Comparison of ENCODE assay signal across 41 mouse cellular contexts in genomic region chr3:129893143-129893542, GRCm38 (mm10). TPM values are rescaled to one million over a fixed set of nuclear protein-coding genes. Genes with fewer than 3 reads are reported as not detected.
"Had no signal": no experiment of that assay in that cellular context is flagged by ENCODE, and none has a peak within 500 bp of the region (broad histone marks: within the 10 kb centered on the region; RNA-seq: fewer than 3 reads in every experiment).

No protein-coding gene starts in this region.

- H3K4me1 ChIP-seq: limb, embryonic 12.5 days; limb, embryonic 13.5 days; limb, embryonic 15.5 days; lung, embryonic 15.5 days; midbrain, embryonic 10.5 days; midbrain, embryonic 12.5 days; midbrain, embryonic 13.5 days; midbrain, embryonic 15.5 days; neural tube, embryonic 12.5 days had no signal

- H3K27ac ChIP-seq: limb, embryonic 10.5 days; limb, embryonic 12.5 days; limb, embryonic 13.5 days; limb, embryonic 15.5 days; liver, embryonic 12.5 days; liver, embryonic 13.5 days; liver, embryonic 14.5 days; liver, embryonic 15.5 days; lung, embryonic 15.5 days; macrophage; midbrain, embryonic 10.5 days; midbrain, embryonic 12.5 days; midbrain, embryonic 13.5 days; midbrain, embryonic 15.5 days; neural tube, embryonic 12.5 days had no signal

- H3K27me3 ChIP-seq: limb, embryonic 12.5 days; limb, embryonic 13.5 days; limb, embryonic 15.5 days; liver, embryonic 12.5 days; liver, embryonic 13.5 days; liver, embryonic 15.5 days; lung, embryonic 15.5 days; megakaryocyte, embryonic 14.5 days; midbrain, embryonic 12.5 days; midbrain, embryonic 13.5 days; midbrain, embryonic 15.5 days; neural tube, embryonic 12.5 days had no signal

- H3K36me3 ChIP-seq: midbrain, embryonic 12.5 days; neural tube, embryonic 12.5 days had no signal

- H3K4me3 ChIP-seq: limb, embryonic 10.5 days; limb, embryonic 12.5 days; limb, embryonic 13.5 days; limb, embryonic 15.5 days; liver, embryonic 12.5 days; liver, embryonic 13.5 days; liver, embryonic 15.5 days; lung, embryonic 15.5 days; megakaryocyte, embryonic 14.5 days; midbrain, embryonic 10.5 days; midbrain, embryonic 12.5 days; midbrain, embryonic 13.5 days; midbrain, embryonic 15.5 days; myocyte; neural tube, embryonic 12.5 days had no signal

- ATAC-seq: liver, embryonic 12.5 days; liver, postnatal 0 days; lung, postnatal 0 days; midbrain, embryonic 13.5 days; midbrain, embryonic 15.5 days; midbrain, embryonic 16.5 days had no signal

- H3K4me2 ChIP-seq: limb, embryonic 12.5 days; limb, embryonic 13.5 days; limb, embryonic 15.5 days; liver, embryonic 11.5 days; liver, embryonic 12.5 days; liver, embryonic 13.5 days; liver, embryonic 15.5 days; lung, embryonic 14.5 days; lung, embryonic 15.5 days; midbrain, embryonic 11.5 days; midbrain, embryonic 12.5 days; midbrain, embryonic 13.5 days; midbrain, embryonic 15.5 days; neural tube, embryonic 12.5 days had no signal

- H3K9me3 ChIP-seq: limb, embryonic 10.5 days; limb, embryonic 12.5 days; limb, embryonic 13.5 days; limb, embryonic 15.5 days; liver, embryonic 12.5 days; liver, embryonic 13.5 days; liver, embryonic 15.5 days; lung, embryonic 15.5 days; megakaryocyte, embryonic 14.5 days; midbrain, embryonic 10.5 days; midbrain, embryonic 12.5 days; midbrain, embryonic 13.5 days; midbrain, embryonic 15.5 days; neural tube, embryonic 12.5 days had no signal

- H3K9ac ChIP-seq: limb, embryonic 12.5 days; limb, embryonic 13.5 days; limb, embryonic 15.5 days; liver, embryonic 12.5 days; liver, embryonic 13.5 days; liver, embryonic 14.5 days; liver, embryonic 15.5 days; liver, postnatal 0 days; lung, embryonic 14.5 days; lung, embryonic 15.5 days; midbrain, embryonic 12.5 days; midbrain, embryonic 13.5 days; midbrain, embryonic 15.5 days; neural tube, embryonic 12.5 days had no signal

- DNase-seq: left cerebral cortex, postnatal 4 days; liver; liver, embryonic 13.5 days; liver, postnatal 0 days; lung, adult 18-20 months; lung, adult 2 months; lung, embryonic 14.5 days; lung, postnatal 10 days; lung, postnatal 14 days; lung, postnatal 36 days; lung, postnatal 4 days; midbrain, embryonic 14.5 days had no signal

RNA-seq across cellular contexts. Expression of gene Cfi, which starts 57.5 kb away (rescaled TPM):
- total RNA-seq: left cerebral cortex, postnatal 10 days; left cerebral cortex, postnatal 14 days; left cerebral cortex, postnatal 25 days; left cerebral cortex, postnatal 36 days; left cerebral cortex, postnatal 4 days; megakaryocyte progenitor cell, adult 5-6 weeks; megakaryocyte, adult 5-6 weeks; megakaryocyte-erythroid progenitor cell, adult 5-6 weeks; monocyte, adult 5-6 weeks had no signal
- polyA plus RNA-seq: macrophage; myocyte; neural tube, embryonic 11.5 days had no signal
